Mouse (Mus musculus) forebrain, embryonic 16.5 days (tissue): ENCODE measurements around the gene Olfml3. TPM values are rescaled to one million over a fixed set of nuclear protein-coding genes. Genes with fewer than 3 reads are reported as not detected.

Experiments
- ATAC-seq: fragments of 200-750 bp; cut with Nextera tagmentation; 2 replicates; pipeline ENCODE4 v1.8.0; 2017; ENCODE audit warnings: mild to moderate bottlenecking, moderate library complexity
- H3K27ac ChIP-seq: fragments of 300-500 bp; sonication (generic); 2 replicates; pipeline ENCODE4 v1.5.1; 2014; ENCODE audit warnings: low read length, control low read depth
- H3K27me3 ChIP-seq: fragments of 300-500 bp; sonication (generic); replicated peaks from 2 replicates; pipeline ENCODE4 v1.6.1; 2014; ENCODE audit warnings: low read length; ENCODE audit not compliant: control insufficient read depth, insufficient read depth
- H3K36me3 ChIP-seq: fragments of 300-500 bp; sonication (generic); 2 replicates; pipeline ENCODE4 v1.6.1; 2014; ENCODE audit not compliant: control insufficient read depth, insufficient read depth
- H3K4me1 ChIP-seq: fragments of 300-500 bp; sonication (generic); replicated peaks from 2 replicates; pipeline ENCODE4 v1.6.1; 2014; ENCODE audit warnings: low read length; ENCODE audit not compliant: control insufficient read depth, insufficient read depth
- H3K4me2 ChIP-seq: fragments of 300-500 bp; sonication (generic); 2 replicates; pipeline ENCODE4 v1.6.1; 2014; ENCODE audit warnings: mild to moderate bottlenecking, low read length, control low read depth
- H3K4me3 ChIP-seq: fragments of 300-500 bp; sonication (generic); replicated peaks from 2 replicates; pipeline ENCODE4 v1.5.1; 2014; ENCODE audit warnings: mild to moderate bottlenecking, low read length, control low read depth
- H3K9ac ChIP-seq: fragments of 300-500 bp; sonication (generic); replicated peaks from 2 replicates; pipeline ENCODE4 v1.6.1; 2014; ENCODE audit warnings: low read depth, low read length, control low read depth
- H3K9me3 ChIP-seq: fragments of 300-500 bp; sonication (generic); 2 replicates; pipeline ENCODE4 v1.6.1; 2016; ENCODE audit warnings: low read length; ENCODE audit not compliant: control insufficient read depth
- WGBS: fragments of 180-500 bp; shearing (Covaris S2); extraction: QIAGEN DNeasy Blood & Tissue Kit; methylation state at CpG from one replicate; pipeline ENCODE4 v1.1.7; 2014; 5-methylcytosine and 5-hydroxymethylcytosine counted together
- polyA plus RNA-seq: library from polyadenylated mRNA; unstranded; fragments of >200 nt; fragmentation: Nextera tagmentation; extraction: Ambion mirVana; gene quantifications from 2 replicates; pipeline ENCODE4 v1.2.1, GENCODE M21; 2015

The Olfml3 gene
- polyA plus RNA-seq, 1 experiment from 2014 or later, result 5.1 TPM

- no peak overlapping the region for H3K4me2 ChIP-seq
- H3K27ac ChIP-seq, result no peak overlapping the region
- no peak for ATAC-seq
- H3K4me3 ChIP-seq, result no peak overlapping the region
- peaks cover 7% of the 10 kb centered on the region; the same call in 1 of the 2 replicates for H3K36me3 ChIP-seq
- no peak overlapping the region for H3K9ac ChIP-seq
- H3K9me3 ChIP-seq, result no peaks in the 10 kb centered on the region
- 88% methylated on average over 3 of the region's 3 CpGs for WGBS
- H3K4me1 ChIP-seq, result peaks cover 7% of the 10 kb centered on the region; the same call in 1 of the 2 replicates
- no peaks in the 10 kb centered on the region for H3K27me3 ChIP-seq
Measured at GRCm38 (mm10) chr3:103773508-103773907, 35.7 kb upstream of the Olfml3 start.

DNA sequence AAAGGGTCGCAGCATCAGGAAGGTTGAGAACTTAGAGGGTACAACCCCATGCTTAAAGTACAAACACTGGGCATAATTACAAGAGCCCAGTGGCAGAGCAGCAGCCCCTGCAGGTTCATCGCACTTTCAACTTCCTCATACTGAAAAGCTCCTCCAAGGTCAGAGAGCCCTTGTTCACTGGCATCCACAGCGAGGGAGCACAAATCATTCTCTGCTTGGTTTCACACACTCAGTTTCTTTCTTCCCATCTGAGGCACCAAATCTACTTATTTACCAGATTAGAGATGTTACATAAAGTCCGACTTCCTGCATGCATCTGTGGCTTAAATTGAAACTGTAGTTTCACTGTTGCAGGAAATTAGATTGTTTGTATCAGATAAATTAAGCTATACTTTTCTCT is 35.0 kb upstream of the Olfml3 start:
- no peak for ATAC-seq
- H3K9ac ChIP-seq, result no peak overlapping the region
- peaks cover 7% of the 10 kb centered on the region; the same call in 1 of the 2 replicates for H3K4me1 ChIP-seq
- no peak overlapping the region for H3K4me2 ChIP-seq
- H3K27ac ChIP-seq, result no peak overlapping the region
- no peaks in the 10 kb centered on the region for H3K9me3 ChIP-seq
- H3K27me3 ChIP-seq, result no peaks in the 10 kb centered on the region
- 84% methylated on average over 4 of the region's 4 CpGs for WGBS
- H3K4me3 ChIP-seq, result no peak overlapping the region
- peaks cover 7% of the 10 kb centered on the region; the same call in 1 of the 2 replicates for H3K36me3 ChIP-seq

GRCm38 (mm10) chr3:103771531-103772130 is 33.8 kb upstream of the Olfml3 start:
- Histone ChIP-seq H3K27me3 (no peaks in the 10 kb centered on the region), H3K4me2 (no peak overlapping the region), H3K4me1 (peaks cover 7% of the 10 kb centered on the region; the same call in 1 of the 2 replicates), H3K4me3 (no peak overlapping the region), H3K27ac (no peak overlapping the region), H3K9me3 (no peaks in the 10 kb centered on the region), H3K9ac (no peak overlapping the region), H3K36me3 (no peaks in the 10 kb centered on the region)
- 61% methylated on average over 9 of the region's 9 CpGs for WGBS
- ATAC-seq, result no peak

- Histone ChIP-seq H3K9ac (no peak overlapping the region), H3K4me3 (no peak overlapping the region), H3K27me3 (no peaks in the 10 kb centered on the region), H3K27ac (no peak overlapping the region), H3K36me3 (peaks cover 5% of the 10 kb centered on the region; the same call in 1 of the 2 replicates), H3K4me2 (no peak overlapping the region), H3K9me3 (no peaks in the 10 kb centered on the region), H3K4me1 (peaks cover 3% of the 10 kb centered on the region; the same call in 1 of the 2 replicates)
- ATAC-seq, result no peak
- 58% methylated on average over 3 of the region's 3 CpGs for WGBS
Measured at GRCm38 (mm10) chr3:103766789-103767188, 29.0 kb upstream of the Olfml3 start.

- 92% methylated on average over 5 of the region's 5 CpGs for WGBS
- peaks cover 18% of the 10 kb centered on the region for H3K36me3 ChIP-seq
Measured at GRCm38 (mm10) chr3:103759261-103759970, 21.6 kb upstream of the Olfml3 start.

DNA sequence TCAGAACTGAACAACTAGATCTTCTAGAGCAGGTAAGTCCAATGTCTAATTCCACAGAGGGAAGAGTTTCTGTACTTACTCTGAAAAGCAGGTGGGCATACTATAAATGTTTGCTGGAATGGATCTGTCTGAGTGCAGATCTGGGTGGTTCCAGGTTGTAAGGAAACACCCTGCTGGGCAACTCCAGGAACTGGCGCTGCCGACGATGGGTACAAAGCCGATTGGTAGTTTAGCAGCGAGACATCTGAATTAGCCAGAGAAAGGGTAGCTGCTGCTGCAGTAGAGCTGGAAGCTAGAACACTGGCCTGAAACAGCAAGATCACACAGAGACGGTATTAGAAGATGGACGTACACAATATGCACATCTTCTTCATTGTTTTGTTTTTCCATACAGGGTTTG is 20.7 kb upstream of the Olfml3 start:
- Histone ChIP-seq H3K4me2 (no peak overlapping the region), H3K27me3 (no peaks in the 10 kb centered on the region), H3K4me1 (no peaks in the 10 kb centered on the region), H3K9me3 (no peaks in the 10 kb centered on the region), H3K27ac (no peak overlapping the region), H3K4me3 (no peak overlapping the region), H3K9ac (no peak overlapping the region), H3K36me3 (peaks cover 18% of the 10 kb centered on the region)
- 84% methylated on average over 7 of the region's 7 CpGs for WGBS
- ATAC-seq, result no peak

More at GRCm38 (mm10) chr3:103759261-103759970, 21.6 kb upstream of the Olfml3 start:
- ATAC-seq, result no peak
- Histone ChIP-seq H3K27me3 (no peaks in the 10 kb centered on the region), H3K4me2 (no peak overlapping the region), H3K9ac (no peak overlapping the region), H3K9me3 (no peaks in the 10 kb centered on the region), H3K27ac (no peak overlapping the region), H3K4me1 (no peaks in the 10 kb centered on the region), H3K4me3 (no peak overlapping the region)

DNA sequence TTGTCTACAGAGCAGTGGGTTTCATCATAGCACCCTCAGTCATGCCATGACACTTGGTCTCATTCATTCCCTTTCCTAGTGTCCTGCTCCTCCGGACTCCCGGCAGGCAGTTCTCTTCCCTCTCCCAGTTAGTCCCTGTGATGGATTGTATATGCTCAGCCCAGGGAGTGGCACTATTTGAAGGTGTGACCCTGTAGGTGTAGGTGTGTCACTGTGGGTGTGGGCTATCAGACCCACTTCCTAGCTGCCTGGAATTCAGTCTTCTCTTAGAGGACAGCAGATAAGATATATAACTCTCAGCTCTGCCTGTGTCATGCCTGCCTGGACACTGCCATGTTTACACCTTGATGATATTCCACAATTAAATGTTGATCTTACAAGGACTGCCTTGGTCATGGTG is 19.1 kb upstream of the Olfml3 start:
- 93% methylated on average over 2 of the region's 2 CpGs for WGBS
- Histone ChIP-seq H3K4me1 (no peaks in the 10 kb centered on the region), H3K4me2 (no peak overlapping the region), H3K9ac (no peak overlapping the region), H3K4me3 (no peak overlapping the region), H3K27ac (no peak overlapping the region), H3K36me3 (peaks cover 25% of the 10 kb centered on the region), H3K27me3 (no peaks in the 10 kb centered on the region), H3K9me3 (no peaks in the 10 kb centered on the region)
- no peak for ATAC-seq

DNA sequence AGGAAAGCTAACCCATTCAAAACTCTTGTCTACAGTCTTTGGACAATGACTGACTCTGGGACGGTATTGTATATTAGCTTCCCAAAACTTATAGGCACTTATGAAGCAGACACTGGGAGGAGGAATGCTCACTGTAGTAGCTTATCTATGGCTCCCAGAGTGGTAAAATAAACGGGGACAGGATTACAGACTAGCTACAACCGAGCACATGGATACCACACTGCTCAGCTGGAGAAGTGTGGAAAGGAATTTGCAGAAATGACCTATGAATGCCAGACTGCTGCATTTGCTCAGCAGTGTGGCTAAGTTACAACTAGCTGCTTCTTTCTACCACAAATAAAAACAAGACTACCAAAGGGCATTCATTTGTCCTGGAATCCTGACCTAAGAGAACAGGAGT is 17.6 kb upstream of the Olfml3 start:
- H3K36me3 ChIP-seq, result peaks cover 25% of the 10 kb centered on the region
- H3K4me3 ChIP-seq, result no peak overlapping the region
- H3K27ac ChIP-seq, result no peak overlapping the region
- no peaks in the 10 kb centered on the region for H3K4me1 ChIP-seq
- no peaks in the 10 kb centered on the region for H3K9me3 ChIP-seq
- H3K27me3 ChIP-seq, result no peaks in the 10 kb centered on the region
- WGBS, result 79% methylated on average over 3 of the region's 3 CpGs
- H3K4me2 ChIP-seq, result no peak overlapping the region
- no peak overlapping the region for H3K9ac ChIP-seq
- ATAC-seq, result no peak

GRCm38 (mm10) chr3:103751558-103751957 is 13.8 kb upstream of the Olfml3 start:
- H3K9me3 ChIP-seq, result no peaks in the 10 kb centered on the region
- H3K9ac ChIP-seq, result no peak overlapping the region
- no peak overlapping the region for H3K4me2 ChIP-seq
- H3K27me3 ChIP-seq, result no peaks in the 10 kb centered on the region
- H3K4me1 ChIP-seq, result no peaks in the 10 kb centered on the region
- ATAC-seq, result no peak
- no peak overlapping the region for H3K27ac ChIP-seq
- peaks cover 26% of the 10 kb centered on the region for H3K36me3 ChIP-seq
- H3K4me3 ChIP-seq, result no peak overlapping the region
- 73% methylated on average over 2 of the region's 2 CpGs for WGBS
